Mouse (Mus musculus): ENCODE results near the gene Flt1.
A peak's percentile ranks its signal among the peaks of the same experiment; 100 is the strongest.
"Not testable (repeated sequence)": the region's sequence is repeated elsewhere in the genome, so short reads cannot be mapped to it uniquely, and the experiment has no call there.

Gene Flt1

DNA sequence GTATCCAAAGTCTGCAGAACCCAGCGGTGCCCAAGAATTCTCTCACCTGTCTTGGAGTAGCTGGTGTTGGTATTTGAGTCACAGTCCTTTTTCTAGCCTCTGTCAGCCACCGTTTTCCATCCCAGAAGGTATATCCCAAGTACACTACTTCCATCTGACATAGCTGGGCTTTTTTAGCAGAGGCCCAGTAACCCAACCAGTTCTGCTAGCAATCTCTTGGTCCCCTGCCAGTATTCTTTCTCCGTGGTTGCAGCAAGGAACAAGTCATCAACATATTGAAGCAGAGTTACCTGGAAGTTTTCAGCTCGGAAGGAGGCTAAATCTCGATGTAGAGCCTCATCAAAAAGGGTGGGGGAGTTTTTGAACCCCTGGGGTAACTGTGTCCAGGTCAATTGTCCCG is 168.2 kb downstream of the Flt1 start:
- not testable (repeated sequence) for DNase-seq (ENCODE audit: extremely low read depth, low read depth)

DNA sequence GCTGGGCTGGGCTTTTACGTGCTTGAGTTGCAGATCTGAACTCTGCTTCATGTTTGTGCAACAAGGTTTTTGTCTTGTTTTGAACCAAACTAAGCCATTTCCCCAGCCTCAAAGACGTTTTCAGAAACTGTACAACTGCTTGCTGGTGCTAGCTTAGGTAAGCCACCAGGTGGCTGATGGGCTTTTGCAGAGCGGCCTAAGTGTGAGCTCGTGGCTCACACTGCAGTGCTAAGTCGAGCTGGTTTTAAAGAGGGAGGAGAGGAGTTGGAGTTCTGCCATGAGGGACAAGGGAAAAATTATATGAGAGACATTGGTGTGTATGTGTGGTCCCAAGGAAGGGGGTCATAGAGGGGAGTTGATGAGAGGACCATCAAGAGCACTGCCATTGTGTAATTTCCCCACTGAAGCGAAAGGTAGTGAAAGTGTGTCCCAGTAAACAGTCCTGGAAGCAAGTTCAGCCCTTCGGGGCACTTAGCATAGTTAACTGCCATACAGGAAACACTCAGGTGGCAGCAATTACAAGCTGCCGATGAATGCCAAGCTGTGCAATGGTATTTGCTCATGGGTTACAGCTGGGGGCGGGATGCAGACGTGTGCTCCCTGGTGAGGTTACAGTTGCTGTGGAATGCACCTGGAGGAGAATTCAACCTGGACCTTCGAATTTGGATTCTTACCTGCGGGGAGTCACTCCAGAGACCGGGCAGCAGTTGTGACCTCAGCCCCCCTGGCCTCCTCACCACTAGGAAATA is 173.8 kb downstream of the Flt1 start:
- DNase-seq (ENCODE audit: extremely low read depth, low read depth) = no peak

DNA sequence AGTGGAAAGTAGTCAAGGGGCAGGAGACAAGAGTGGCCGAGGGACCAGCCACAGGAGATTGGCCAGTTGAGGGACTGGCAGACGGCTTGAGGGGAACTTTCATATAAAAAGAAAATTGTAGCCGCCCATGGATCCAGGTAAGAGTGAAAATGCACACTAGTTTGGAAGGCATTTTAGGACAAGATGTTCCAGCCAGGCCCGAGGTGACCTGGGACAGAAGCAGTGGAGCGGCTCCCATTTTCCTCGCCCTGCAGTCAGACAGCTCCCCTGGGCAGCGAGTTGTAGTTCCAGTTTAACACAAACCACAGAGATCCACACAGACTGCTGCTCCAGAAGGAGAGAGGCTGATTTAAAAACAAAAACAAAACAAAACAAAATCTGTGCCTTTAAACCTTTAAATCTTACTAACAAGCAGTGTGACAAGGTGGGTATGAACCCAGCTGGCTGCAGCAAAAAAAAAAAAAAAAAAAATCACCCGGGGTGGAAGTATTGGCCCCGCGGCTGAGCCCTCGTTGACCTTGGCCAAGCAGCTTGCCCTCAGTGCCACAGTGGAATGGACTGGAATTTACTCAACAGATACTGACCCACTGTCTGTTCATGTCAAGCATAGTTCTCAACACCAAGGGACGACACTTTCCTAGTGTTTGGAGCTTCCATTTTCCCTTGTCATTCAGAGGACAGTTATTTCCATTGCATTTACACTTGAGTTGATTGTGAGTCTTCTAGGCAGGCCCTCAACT is 176.6 kb downstream of the Flt1 start:
- no peak for DNase-seq (ENCODE audit: extremely low read depth, low read depth)

DNA sequence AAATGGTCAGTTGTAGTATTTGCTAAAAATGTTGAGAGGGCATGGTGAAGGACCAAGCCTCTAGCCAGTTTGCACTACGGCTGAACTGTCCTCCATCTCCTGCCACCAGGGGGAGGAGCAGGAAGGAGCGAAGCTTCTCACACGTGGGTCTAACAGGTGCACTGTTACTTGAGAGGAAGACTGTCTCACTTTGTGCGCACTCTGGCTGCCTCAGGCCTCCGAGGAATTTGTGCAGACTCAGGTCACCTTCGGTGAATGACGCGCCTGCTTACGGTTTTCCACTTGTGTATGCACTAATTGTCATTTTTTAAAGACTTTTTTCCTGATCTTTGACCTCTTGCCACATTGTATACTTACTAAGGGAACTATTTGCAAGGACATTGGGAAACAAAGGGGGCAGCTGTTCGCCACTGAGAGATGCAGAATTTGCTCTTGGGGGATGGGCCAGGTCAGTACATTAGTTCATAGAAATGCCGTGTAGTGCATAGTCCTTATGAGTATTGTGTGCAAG is 180.0 kb downstream of the Flt1 start:
- DNase-seq (ENCODE audit: extremely low read depth, low read depth) = no peak

DNA sequence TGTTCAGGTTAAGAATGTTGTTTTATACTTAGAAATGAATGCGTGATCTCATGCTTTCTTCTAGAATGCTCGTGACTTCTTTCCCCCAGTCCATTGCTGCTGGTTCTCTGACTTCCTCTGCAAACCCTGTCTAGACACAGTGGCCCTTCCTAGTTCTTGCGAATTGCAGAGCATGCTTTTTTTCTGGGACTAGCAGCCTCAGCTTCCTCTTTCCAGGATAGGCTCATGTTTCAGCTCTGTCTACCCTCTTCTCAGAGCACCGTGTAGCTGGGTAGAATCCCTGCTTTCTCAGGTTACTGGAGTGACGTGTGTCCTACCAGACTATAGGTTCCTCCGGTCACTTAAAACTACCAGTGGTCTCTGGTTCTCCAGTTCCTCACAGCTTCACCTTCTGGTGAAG is 183.5 kb downstream of the Flt1 start:
- no peak for DNase-seq (ENCODE audit: extremely low read depth, low read depth)

DNA sequence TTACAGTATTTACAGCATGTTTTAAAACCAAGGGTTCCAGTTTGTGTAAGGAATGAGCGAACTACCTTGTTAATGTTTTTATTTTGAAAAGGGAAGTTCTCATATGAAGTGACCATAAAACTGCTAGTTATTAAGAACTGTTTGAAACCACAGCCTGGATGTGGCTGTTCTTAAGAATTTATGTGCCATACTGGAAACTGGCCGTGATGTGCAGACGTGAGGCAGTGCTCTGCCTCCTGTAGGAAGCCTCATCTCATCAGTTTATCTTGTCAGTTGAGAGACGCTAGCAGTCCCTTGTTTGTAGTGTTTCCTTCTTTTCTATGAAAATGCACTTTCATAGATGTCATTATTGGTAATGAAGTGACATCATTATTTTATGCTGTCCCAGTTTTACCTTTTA is 186.0 kb downstream of the Flt1 start:
- no peak for DNase-seq (ENCODE audit: extremely low read depth, low read depth)

DNA sequence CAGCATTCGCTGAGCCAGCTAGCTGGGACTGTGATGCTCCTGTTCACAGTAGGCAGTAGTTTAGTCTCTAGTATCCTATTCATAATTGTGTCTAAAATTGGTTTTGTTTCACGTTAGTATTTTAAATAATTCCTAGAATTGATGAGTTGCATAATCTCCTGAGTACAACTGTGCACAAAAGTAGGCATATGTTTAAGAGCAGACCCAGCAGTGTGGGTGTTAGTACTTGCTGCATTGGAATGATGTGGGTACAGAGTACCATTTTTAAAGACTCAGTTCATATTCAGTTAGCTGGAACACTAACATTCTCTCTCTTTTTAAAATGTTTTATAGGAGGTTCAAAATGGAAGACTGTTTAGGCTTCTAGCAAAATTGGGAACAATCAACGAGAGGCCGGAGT is 186.4 kb downstream of the Flt1 start:
- DNase-seq (ENCODE audit: extremely low read depth, low read depth) = no peak

DNA sequence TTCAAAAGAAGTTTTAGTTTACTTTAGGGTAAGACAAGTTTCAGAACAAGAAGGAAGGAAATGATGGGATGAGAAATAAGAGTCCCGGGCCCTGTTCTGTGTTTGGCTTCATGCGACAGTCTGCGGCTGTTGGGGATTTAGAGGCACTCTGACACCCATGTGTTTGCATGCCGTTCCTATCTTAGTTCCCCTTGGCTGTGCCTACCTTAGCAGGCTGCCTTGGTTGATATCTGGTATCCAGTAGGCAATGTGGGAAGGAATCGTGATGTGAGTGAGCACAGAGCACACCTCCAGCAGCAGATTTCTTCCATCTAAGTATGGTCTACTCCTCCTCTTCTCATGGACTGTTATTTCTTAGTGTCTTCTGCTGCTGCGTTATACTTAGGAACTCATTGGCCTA is 193.8 kb downstream of the Flt1 start:
- no peak for DNase-seq (ENCODE audit: extremely low read depth, low read depth)

DNA sequence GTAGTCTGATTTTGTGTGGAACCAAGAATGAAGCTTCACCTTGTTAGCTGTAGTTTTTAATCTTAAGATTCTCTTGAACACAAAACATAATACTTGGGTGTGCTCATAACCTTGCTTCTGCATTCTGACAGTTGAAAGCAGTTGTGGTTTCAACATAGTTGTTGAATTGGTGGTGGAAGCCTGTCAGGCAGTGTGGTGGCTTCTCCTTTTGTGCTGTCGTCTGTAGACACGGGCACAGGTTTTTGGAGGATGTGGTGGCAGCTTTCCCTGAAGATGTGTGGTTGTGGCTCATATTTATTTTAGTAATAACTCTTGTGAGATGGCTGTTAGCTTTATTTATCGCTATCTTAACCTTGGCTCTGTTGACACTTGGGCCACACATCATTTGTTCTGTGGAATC is 198.0 kb downstream of the Flt1 start:
- DNase-seq (ENCODE audit: extremely low read depth, low read depth) = peak; percentile 7

DNA sequence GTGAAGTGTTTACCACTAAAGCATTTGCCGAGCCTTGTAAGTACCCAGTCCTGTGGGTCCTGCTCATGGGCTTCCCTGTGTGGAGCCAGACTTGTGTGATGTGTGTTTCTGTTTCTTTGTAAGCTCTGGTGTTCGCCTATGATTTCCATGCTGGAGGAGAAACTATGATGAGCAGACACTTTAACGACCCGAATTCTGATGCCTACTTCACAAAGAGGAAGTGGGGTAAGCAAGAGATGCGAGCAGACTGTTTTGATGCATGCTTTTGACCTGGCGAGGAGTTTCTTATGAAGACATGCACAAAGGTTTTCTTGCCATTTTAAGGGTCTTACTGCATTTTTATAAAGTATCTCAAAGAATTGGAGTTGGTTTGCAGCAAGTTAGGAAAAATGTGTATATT is 198.8 kb downstream of the Flt1 start:
- no peak for DNase-seq (ENCODE audit: extremely low read depth, low read depth)
